Mouse (Mus musculus): ENCODE measurements around the gene Adgrg2.

The Adgrg2 gene

DNA sequence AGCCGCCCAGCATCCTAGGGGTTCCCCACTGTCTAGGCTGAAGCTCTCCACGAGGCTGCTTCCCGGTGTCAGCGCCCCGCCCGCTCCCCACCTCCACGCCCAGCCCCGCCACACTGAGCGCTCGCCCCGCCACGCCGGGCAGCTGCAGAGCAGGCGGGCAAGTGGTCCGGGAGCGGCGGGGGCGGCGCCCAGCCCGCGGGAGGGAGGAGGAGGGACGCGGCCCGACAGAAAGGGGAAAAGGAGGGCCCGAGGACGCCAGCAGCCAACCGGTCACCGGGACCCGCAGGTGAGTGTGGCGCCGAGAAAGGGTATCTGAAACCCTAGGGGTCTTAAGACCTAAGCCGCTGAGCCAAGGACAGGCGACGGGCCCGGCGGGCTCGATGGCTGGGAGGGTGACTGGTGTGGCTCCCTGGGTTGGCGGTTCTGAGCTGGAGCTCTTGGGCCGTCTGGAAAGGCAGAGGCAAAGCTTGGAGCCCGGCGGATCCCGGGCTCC lies at the start of gene Adgrg2:
TSS of gene Adgrg2 (plus strand) at position 227 of the 493 bp plus-strand sequence.
- DNase-seq: no peak

DNA sequence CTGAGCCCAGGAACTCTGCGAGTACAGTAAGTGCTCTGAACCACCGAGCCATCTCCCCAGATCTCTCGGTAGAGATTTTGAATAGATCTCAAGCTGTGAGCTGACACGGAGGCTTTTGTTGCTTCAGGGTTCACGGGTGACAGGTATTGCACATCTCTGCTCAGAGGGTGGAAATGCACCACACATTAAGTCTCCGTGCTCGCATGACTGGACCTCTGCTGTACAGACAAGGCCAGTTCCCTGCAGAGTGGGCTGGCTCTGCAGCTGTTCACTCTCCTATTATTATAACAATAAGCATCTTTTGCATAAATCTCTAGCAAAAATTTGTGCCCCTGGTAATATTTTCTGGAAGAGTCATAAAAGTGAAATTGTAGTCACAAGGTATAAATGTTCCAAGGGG lies 39.5 kb upstream of the Adgrg2 start:
- DNase-seq: no peak

GRCm38 (mm10) chrX:160351967-160352677 lies 38.4 kb upstream of the Adgrg2 start:
- DNase-seq: no peak

DNA sequence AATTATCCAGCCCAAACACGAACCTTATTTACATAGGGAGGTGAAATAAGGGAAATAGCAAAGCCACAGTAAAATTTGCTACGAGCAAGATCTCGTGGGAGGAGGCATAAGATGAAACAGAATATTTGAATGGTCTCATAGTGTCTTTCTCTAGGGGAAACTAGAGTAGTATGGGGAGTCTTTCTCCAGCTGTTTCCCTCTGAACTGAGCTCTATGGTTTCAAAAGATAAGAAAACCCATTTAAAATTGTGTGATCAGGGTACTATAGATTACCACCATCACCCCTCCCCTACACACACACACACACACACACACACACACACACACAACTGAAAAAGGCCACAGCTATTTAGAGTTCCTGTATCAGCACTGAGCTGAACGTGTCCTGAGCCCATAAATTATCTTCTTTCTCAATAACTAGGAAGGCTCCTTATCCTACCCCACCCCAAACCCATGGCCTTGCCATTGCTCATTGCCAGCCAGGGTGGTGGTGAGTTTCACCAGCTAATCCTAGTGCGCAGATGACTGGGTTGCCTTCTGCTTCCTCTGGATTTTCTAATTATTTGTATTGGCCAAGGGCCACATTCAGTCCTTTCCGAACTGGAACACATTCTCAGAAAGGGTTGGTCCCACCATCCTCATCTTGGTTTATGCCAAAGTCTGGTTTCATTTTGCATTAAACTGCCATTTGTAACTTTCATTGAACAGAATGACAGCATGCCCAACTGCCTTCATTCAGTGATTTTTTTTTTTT lies 5.6 kb upstream of the Adgrg2 start:
- DNase-seq: no peak

DNA sequence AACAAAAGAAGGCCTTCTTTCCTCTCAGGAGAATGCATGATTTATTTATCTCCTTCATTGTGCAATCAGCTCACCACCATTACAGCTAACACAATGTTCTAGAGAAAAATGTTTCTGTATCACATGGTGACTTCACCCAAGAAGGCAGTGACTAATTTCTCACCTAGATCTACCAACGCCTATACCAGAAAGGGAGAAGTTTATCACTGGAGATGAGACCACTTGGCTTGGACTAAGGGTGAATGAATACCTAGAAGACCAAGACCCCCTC lies 5.1 kb upstream of the Adgrg2 start:
- DNase-seq: no peak

- DNase-seq: no peak
These were observed 22.5 kb downstream of the Adgrg2 start for GRCm38 (mm10) chrX:160412930-160413453.

- DNase-seq: no peak
These were observed 23.4 kb downstream of the Adgrg2 start for GRCm38 (mm10) chrX:160413881-160414395.

GRCm38 (mm10) chrX:160418397-160418796 lies 27.9 kb downstream of the Adgrg2 start:
- DNase-seq: no peak

- no peak for DNase-seq
These were observed 33.2 kb downstream of the Adgrg2 start for GRCm38 (mm10) chrX:160423737-160424136.

- no peak for DNase-seq
These were observed 36.0 kb downstream of the Adgrg2 start for GRCm38 (mm10) chrX:160426486-160426885.

DNA sequence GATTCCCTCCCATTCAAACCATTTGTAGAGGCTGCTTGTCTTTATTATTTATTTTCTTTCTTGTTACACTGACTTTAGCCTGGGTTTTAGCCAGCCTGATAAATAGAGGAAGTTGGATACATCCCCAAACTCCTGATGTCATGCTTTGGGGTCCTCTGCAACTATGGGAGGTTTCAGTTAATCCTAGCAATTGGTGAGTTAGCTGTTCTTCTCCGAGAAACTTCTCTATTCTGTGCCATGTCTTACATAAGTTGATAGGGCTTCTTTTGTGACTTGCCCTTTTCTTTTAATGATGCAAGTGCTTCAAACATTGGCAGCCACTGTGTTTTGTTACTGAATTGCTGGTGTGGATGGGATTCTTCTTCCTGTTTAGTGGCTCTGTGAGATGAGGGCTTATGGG lies 36.4 kb downstream of the Adgrg2 start:
- no peak for DNase-seq

GRCm38 (mm10) chrX:160432192-160432591 lies 41.7 kb downstream of the Adgrg2 start:
- no peak for DNase-seq

- DNase-seq: no peak
These were observed 50.8 kb downstream of the Adgrg2 start for GRCm38 (mm10) chrX:160441272-160441671.

DNA sequence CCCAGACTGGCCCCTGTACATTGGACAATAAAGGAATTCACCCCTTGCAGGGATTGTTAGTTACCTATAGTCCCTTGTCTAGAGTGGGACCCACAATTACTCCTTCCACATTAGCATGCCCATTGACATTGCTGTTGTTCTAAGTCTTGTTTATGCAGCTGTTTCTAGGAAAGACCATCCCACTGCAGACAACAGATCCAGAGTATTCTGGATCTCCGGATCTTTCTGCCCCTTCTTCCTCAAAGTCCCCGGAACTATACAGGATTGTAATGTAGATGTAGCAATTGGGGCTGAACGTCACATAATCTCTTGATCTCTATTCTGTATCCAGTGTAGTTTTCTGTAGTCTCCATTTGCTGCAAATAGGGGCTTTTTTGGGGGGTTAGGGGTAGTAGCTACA lies 57.9 kb downstream of the Adgrg2 start:
- no peak for DNase-seq

DNA sequence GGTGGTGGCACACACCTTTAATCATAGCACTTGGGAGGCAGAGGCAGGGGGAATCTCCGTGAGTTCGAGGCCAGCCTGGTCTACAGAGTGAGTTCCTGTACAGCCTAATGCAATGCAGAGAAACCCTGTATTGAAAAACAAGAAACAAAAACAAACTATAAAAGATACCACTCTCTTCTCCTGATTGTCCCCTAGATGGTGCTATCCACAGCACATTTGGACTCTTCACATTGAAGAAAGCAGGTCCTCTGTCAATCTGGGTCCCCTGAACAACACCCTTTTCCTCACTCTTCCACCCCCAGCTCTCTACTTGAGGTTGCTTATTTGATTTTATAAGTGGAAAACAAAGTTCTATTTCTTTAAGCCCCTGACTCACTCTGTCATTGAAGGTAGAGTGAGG lies 58.9 kb downstream of the Adgrg2 start:
- no peak for DNase-seq

DNA sequence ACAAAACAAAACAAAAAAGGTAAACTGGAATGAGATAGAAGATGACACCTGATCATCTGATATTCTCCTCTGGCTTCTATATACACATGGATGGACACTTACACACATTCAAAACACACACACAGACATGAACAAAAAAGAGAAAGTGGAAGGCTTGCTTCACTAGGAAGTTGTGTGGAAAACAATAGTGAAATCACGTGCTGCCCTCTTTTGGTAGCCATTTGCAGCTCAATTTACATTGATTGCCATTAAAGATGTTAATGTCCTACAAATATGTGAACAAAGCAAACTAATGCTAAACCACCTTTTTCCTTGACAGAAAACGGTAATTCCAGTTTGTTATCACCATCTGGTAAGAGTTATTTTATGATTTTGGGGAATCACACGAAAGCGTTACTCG lies 65.2 kb downstream of the Adgrg2 start:
- DNase-seq: no peak

DNA sequence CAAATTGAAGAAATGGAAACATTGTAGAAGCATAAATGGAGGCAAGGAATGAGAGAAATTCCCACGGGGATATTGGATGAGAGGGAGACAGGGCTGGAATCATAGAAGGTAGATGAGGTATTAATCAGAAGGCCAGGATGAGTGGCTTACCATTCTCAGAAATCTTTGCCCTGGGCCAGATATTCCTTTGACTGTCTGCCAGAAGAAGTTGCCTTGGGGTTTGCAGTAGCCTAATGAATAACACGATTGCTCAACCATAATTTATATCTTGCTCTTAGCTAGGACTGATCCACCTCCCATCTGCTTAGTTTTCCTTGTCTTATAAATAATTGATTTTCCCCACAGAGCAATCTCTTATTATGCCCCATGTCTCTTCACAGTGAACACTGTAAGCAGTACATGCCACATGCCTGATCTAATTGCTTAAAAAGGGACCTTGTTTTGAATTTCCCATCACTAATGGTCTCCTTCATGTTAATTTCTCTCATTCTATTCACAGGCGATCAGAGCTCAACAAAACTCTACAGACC lies 80.8 kb downstream of the Adgrg2 start:
- DNase-seq: no peak

DNA sequence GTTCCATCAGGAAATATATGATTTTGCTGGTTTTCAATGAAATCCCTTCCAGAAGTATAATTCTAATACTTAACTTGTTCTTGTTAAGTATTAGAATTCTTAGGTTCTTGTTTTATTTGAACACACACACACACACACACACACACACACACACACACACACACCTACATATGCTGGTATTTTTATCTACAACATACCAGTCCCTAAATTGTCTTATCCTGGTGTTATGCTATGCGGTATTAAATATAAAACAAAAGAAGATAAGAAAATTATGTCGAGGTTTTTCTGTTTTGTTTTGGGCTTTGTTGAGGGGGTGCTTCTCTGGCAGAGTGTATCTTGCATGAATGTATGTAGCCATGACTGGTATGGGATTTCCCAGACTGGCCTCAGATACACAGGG lies 99.3 kb downstream of the Adgrg2 start:
- no peak for DNase-seq

DNA sequence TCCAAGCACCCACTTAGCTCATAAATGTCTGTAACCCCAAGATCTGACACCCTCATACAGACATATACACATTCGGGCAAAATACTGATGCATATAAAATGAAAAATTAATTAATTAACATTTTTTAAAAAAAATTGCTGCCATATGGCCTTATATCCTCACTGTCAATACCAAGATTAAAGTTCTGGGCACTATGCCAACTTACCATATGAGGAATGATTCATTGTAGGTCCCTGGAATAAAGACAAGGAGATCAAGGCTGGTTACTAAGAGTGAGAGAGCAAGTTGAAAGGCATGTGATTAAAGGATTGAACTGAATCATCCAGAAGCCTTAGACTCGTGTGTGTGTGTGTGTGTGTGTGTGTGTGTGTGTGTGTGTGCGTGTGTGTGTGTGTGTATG lies 103.8 kb downstream of the Adgrg2 start:
- no peak for DNase-seq

GRCm38 (mm10) chrX:160494921-160495320 lies 104.4 kb downstream of the Adgrg2 start:
- DNase-seq: no peak

DNA sequence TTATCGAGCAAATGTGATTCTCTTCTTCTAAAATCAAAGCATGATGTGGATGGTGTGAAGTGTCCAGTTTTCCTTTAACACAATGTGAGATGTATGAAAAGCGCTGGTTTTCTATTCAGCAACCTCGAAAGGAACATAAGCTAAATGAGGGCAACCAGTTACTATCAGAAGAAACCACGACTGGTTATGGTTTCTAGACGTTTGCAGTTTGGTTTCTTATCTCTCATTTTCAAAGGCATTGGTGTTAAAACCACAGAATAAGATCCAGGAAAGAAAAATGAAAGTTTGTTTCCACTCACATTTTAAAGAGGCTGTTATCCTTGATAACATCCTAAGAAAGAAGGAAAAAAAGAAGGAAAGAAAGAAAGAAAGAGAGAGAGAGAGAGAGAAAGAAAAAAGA lies 106.0 kb downstream of the Adgrg2 start:
- no peak for DNase-seq

GRCm38 (mm10) chrX:160501095-160501494 lies 110.6 kb downstream of the Adgrg2 start:
- no peak for DNase-seq

DNA sequence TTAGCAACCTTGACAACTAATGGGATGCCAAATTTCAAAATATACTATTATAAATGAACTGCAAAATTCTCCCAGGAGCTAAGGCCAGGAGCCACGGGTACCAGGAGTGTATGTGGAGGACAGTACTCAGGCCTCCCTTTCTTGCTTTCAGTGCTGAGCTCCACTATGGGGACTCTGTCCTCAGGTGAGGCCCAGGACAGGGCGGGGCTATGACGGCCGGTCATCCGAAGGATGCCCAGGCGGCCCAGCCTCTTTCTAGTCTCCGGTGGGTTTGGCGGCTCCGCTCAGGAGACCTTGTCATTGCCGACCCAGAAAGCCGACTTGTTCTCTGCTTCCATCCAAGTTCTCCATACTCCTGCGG lies 111.2 kb downstream of the Adgrg2 start:
- DNase-seq: no peak

All from thymus, postnatal 25 days (tissue).